Mouse (Mus musculus): Measurements from ENCODE around the gene Abhd18.

Gene Abhd18

GRCm38 (mm10) chr3:40949903-40950600 is 103.3 kb downstream of the Abhd18 start:
- no peak for DNase-seq (ENCODE audit: extremely low spot score, low read depth, low spot score)

- DNase-seq (ENCODE audit: extremely low spot score, low read depth, low spot score) = peak; percentile 22
These were observed 103.9 kb downstream of the Abhd18 start for GRCm38 (mm10) chr3:40950601-40951201.

- peak; percentile 12 for DNase-seq (ENCODE audit: extremely low spot score, low read depth, low spot score)
These were observed 104.6 kb downstream of the Abhd18 start for GRCm38 (mm10) chr3:40951365-40951764.

GRCm38 (mm10) chr3:40952606-40953005 is 105.8 kb downstream of the Abhd18 start:
- no peak for DNase-seq (ENCODE audit: extremely low spot score, low read depth, low spot score)

- DNase-seq (ENCODE audit: extremely low spot score, low read depth, low spot score) = no peak
These were observed 108.0 kb downstream of the Abhd18 start for GRCm38 (mm10) chr3:40954792-40955191.

- no peak for DNase-seq (ENCODE audit: extremely low spot score, low read depth, low spot score)
These were observed 112.1 kb downstream of the Abhd18 start for GRCm38 (mm10) chr3:40958831-40959230.

GRCm38 (mm10) chr3:40980758-40981157 is 134.0 kb downstream of the Abhd18 start:
- no peak for DNase-seq (ENCODE audit: extremely low spot score, low read depth, low spot score)

- DNase-seq (ENCODE audit: extremely low spot score, low read depth, low spot score) = no peak
These were observed 140.8 kb downstream of the Abhd18 start for GRCm38 (mm10) chr3:40987539-40987938.

Data from hindlimb bud, embryonic 11.5 days (tissue).